Mouse (Mus musculus): ENCODE measurements around the gene Pex26. TPM values are rescaled to one million over a fixed set of nuclear protein-coding genes. Genes with fewer than 3 reads are reported as not detected.
A peak's percentile ranks its signal among the peaks of the same experiment; 100 is the strongest.

The Pex26 gene
- polyA plus RNA-seq, 1 experiment from 2014 or later = 10.8 TPM

GRCm38 (mm10) chr6:121167381-121167975, 16.0 kb upstream of the Pex26 start:
- H3K4me2 ChIP-seq = no peak overlapping the region
- H3K9ac ChIP-seq = no peak overlapping the region
- 41% methylated on average over 7 of the region's 7 CpGs for WGBS
- H3K4me3 ChIP-seq = no peak overlapping the region
- H3K27ac ChIP-seq = no peak overlapping the region
- no peaks in the 10 kb centered on the region for H3K36me3 ChIP-seq
- H3K27me3 ChIP-seq = no peaks in the 10 kb centered on the region
- no peak for ATAC-seq (ENCODE audit: insufficient number of reproducible peaks, insufficient read depth, low FRiP score, low TSS enrichment, low read depth)
- no peaks in the 10 kb centered on the region for H3K9me3 ChIP-seq
- H3K4me1 ChIP-seq = peaks cover 10% of the 10 kb centered on the region; the same call in 1 of the 2 replicates

DNA sequence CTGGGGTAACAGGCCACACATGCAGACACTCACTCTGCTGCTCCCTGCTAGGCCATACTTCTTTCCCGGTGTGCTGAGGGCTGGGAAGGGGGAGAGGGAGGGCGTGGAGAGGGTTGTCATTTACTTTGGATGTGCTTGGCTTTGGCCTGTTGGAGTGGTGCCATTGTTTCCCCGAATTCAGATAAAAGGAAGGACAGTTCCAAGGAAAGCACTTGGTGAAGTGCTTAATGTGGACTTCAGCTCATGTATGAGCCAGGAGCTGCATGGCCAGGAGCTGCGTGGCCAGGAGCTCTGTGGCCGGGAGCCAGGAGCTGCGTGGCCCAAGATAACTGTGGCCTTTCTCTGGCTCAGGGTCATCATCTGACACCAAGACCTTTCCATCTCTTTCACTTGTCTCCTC, 12.4 kb upstream of the Pex26 start:
- H3K27ac ChIP-seq = no peak overlapping the region
- no peak for ATAC-seq (ENCODE audit: insufficient number of reproducible peaks, insufficient read depth, low FRiP score, low TSS enrichment, low read depth)

GRCm38 (mm10) chr6:121173471-121173870, 10.0 kb upstream of the Pex26 start:
- Histone ChIP-seq H3K4me1 (peaks cover 24% of the 10 kb centered on the region), H3K9ac (no peak overlapping the region), H3K9me3 (no peaks in the 10 kb centered on the region), H3K4me2 (no peak overlapping the region), H3K36me3 (no peaks in the 10 kb centered on the region), H3K4me3 (no peak overlapping the region), H3K27me3 (no peaks in the 10 kb centered on the region), H3K27ac (no peak overlapping the region)
- WGBS = 79% methylated on average over 5 of the region's 5 CpGs
- ATAC-seq (ENCODE audit: insufficient number of reproducible peaks, insufficient read depth, low FRiP score, low TSS enrichment, low read depth) = no peak

More for the DNA sequence above, 12.4 kb upstream of the Pex26 start:
- H3K9me3 ChIP-seq = no peaks in the 10 kb centered on the region
- H3K4me3 ChIP-seq = no peak overlapping the region
- no peak overlapping the region for H3K4me2 ChIP-seq
- no peaks in the 10 kb centered on the region for H3K27me3 ChIP-seq
- peaks cover 15% of the 10 kb centered on the region for H3K4me1 ChIP-seq
- H3K9ac ChIP-seq = no peak overlapping the region
- no peaks in the 10 kb centered on the region for H3K36me3 ChIP-seq
- 87% methylated on average over 6 of the region's 6 CpGs for WGBS

GRCm38 (mm10) chr6:121174761-121175160, 8.7 kb upstream of the Pex26 start:
- Histone ChIP-seq H3K4me3 (no peak overlapping the region), H3K9me3 (no peaks in the 10 kb centered on the region), H3K27ac (no peak overlapping the region), H3K4me1 (peaks cover 24% of the 10 kb centered on the region), H3K27me3 (no peaks in the 10 kb centered on the region), H3K36me3 (no peaks in the 10 kb centered on the region), H3K4me2 (no peak overlapping the region), H3K9ac (no peak overlapping the region)
- no peak for ATAC-seq (ENCODE audit: insufficient number of reproducible peaks, insufficient read depth, low FRiP score, low TSS enrichment, low read depth)
- 94% methylated on average over 6 of the region's 6 CpGs for WGBS

DNA sequence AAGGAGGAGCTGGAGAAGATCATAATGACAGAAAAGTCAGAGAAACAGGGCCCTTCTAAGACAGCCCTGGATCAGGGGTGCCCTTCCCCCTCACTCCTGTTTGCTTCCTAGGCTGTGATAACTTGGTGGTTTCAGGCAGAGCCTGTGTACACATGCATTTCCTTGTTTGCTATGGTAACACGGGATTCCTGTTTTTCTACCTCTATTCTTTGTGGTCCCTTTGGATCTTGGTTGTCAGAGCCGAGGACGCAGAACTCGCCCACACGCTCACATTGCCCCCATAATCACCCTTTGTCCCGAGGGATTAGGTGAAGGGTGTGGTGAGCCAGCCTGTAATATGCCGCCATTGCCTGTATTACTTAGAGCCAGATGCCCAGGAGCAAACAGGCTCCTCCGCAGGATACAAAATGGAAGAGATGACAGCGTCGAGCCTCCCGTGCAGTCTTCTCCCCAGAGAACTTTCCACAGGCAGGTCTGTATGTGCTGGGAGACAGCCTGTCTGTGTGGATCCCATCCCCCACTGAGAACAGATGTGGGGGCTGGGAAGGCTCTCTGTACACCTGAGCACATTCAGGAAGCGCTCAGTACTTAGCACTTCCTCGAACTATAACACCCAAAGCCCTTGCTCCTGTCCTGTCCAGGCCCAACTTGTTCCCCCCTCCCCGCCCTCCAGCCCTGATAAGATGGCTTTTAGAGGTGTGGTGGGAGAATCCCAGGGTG, 7.3 kb upstream of the Pex26 start:
- peak overlapping the region; percentile 67 for H3K27ac ChIP-seq
- no peaks in the 10 kb centered on the region for H3K36me3 ChIP-seq
- peak; percentile 69 for ATAC-seq (ENCODE audit: insufficient number of reproducible peaks, insufficient read depth, low FRiP score, low TSS enrichment, low read depth)
- no peaks in the 10 kb centered on the region for H3K27me3 ChIP-seq
- H3K4me3 ChIP-seq = no peak overlapping the region
- 25% methylated on average over 14 of the region's 14 CpGs for WGBS
- peak overlapping the region; percentile 38 for H3K4me2 ChIP-seq
- no peaks in the 10 kb centered on the region for H3K9me3 ChIP-seq
- H3K4me1 ChIP-seq = peaks cover 24% of the 10 kb centered on the region
- H3K9ac ChIP-seq = 0 out of 2 replicates have a peak overlapping the region, but pooled peaks have one; percentile 16

GRCm38 (mm10) chr6:121176731-121177098, 6.8 kb upstream of the Pex26 start:
- H3K4me2 ChIP-seq = peak overlapping the region; percentile 38; the same call in 1 of the 2 replicates
- H3K9me3 ChIP-seq = no peaks in the 10 kb centered on the region
- H3K4me1 ChIP-seq = peaks cover 24% of the 10 kb centered on the region
- H3K9ac ChIP-seq = no peak overlapping the region
- no peaks in the 10 kb centered on the region for H3K36me3 ChIP-seq
- H3K4me3 ChIP-seq = no peak overlapping the region
- ATAC-seq (ENCODE audit: insufficient number of reproducible peaks, insufficient read depth, low FRiP score, low TSS enrichment, low read depth) = no peak
- H3K27me3 ChIP-seq = no peaks in the 10 kb centered on the region
- H3K27ac ChIP-seq = peak overlapping the region; percentile 67
- WGBS = 78% methylated on average over 4 of the region's 4 CpGs

- Histone ChIP-seq H3K36me3 (no peaks in the 10 kb centered on the region), H3K4me2 (no peak overlapping the region), H3K4me3 (no peak overlapping the region), H3K27ac (no peak overlapping the region; the same call in 1 of the 2 replicates), H3K27me3 (no peaks in the 10 kb centered on the region), H3K9me3 (no peaks in the 10 kb centered on the region), H3K9ac (no peak overlapping the region), H3K4me1 (peaks cover 24% of the 10 kb centered on the region)
- 76% methylated on average over 7 of the region's 7 CpGs for WGBS
- ATAC-seq (ENCODE audit: insufficient number of reproducible peaks, insufficient read depth, low FRiP score, low TSS enrichment, low read depth) = no peak
These were observed 6.3 kb upstream of the Pex26 start for GRCm38 (mm10) chr6:121177118-121177708.

- WGBS = 58% methylated on average over 7 of the region's 7 CpGs
- H3K27ac ChIP-seq = no peak overlapping the region
- ATAC-seq (ENCODE audit: insufficient number of reproducible peaks, insufficient read depth, low FRiP score, low TSS enrichment, low read depth) = no peak
These were observed 4.6 kb upstream of the Pex26 start for GRCm38 (mm10) chr6:121178700-121179358.

DNA sequence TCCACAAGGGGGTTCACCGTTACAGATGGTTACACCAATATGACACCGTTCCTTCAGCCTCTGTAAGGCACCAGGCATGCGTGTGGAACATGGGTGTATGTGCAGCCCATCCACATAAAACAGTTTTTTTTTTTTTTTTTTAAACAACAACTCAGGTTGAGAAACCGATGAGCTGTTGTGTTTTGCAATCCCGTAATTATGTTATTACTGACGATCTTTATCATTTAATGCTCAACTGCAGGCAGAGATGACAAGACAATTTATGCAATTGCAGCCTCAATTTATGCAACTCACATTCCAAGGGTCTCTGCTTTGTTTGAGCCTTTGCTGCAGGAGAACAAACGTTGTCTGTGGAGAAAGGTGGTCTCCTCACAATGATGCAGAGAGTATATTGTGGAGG, 3.6 kb upstream of the Pex26 start:
- Histone ChIP-seq H3K4me1 (peaks cover 30% of the 10 kb centered on the region), H3K27me3 (no peaks in the 10 kb centered on the region), H3K27ac (no peak overlapping the region), H3K9ac (no peak overlapping the region), H3K36me3 (no peaks in the 10 kb centered on the region), H3K4me2 (no peak overlapping the region), H3K9me3 (no peaks in the 10 kb centered on the region), H3K4me3 (no peak overlapping the region)
- 66% methylated on average over 7 of the region's 7 CpGs for WGBS
- ATAC-seq (ENCODE audit: insufficient number of reproducible peaks, insufficient read depth, low FRiP score, low TSS enrichment, low read depth) = no peak

More at GRCm38 (mm10) chr6:121178700-121179358, 4.6 kb upstream of the Pex26 start:
- Histone ChIP-seq H3K27me3 (no peaks in the 10 kb centered on the region), H3K9me3 (no peaks in the 10 kb centered on the region), H3K4me1 (peaks cover 24% of the 10 kb centered on the region), H3K4me2 (no peak overlapping the region), H3K36me3 (no peaks in the 10 kb centered on the region), H3K4me3 (no peak overlapping the region), H3K9ac (no peak overlapping the region)

DNA sequence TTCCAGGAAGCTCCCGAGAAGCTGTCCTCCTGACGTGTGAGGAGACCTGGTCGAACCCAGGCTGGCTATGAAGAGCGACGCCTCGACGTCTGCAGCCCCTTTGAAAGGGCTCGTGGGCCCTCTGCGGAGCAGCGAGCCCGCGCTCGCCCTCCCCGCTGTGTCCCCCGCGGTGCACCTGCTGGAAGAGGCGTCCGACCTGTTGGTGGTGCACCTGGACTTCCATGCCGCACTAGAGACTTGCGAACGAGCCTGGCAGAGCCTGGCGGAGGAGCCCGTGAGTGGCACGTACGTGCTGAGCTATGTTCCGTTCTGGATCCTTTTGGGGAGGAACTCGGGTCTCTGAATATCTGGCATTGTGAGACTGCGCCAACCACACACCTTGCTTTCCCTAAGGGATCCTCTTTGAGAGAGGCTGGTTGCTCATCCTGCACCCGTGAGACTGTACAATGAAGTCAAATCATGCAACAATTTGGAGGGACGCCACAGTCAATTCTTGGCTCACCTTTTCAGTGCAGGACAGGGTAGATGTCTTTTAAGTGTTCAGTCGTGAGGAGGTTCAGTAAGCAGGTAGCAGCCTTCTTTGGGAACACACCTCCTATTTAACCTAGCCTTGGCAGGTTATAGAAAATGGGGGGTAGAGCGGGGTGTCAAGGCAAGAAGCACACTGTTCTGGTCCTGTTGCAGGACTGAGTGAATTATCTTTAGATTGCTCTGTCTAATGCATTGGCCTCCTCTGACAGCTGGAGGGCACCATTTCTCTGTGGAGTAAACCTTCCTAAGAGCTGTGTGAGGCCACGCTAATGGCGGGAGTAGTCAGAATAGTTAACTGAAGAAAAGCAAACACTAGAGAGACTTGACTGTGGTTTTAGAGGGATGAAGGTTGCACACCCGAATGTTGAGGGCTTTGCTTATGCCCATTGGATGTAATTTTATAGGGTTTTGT, 1.0 kb downstream of the Pex26 start:
- 2% methylated on average over 35 of the region's 35 CpGs for WGBS
- H3K9ac ChIP-seq = peak overlapping the region; percentile 75
- peaks cover 24% of the 10 kb centered on the region for H3K36me3 ChIP-seq
- H3K4me2 ChIP-seq = peak overlapping the region; percentile 85
- H3K9me3 ChIP-seq = no peaks in the 10 kb centered on the region
- peak overlapping the region; percentile 68 for H3K4me3 ChIP-seq
- ATAC-seq (ENCODE audit: insufficient number of reproducible peaks, insufficient read depth, low FRiP score, low TSS enrichment, low read depth) = peak; percentile 43
- H3K27ac ChIP-seq = peak overlapping the region; percentile 80; the same call in 1 of the 2 replicates
- H3K4me1 ChIP-seq = peaks cover 19% of the 10 kb centered on the region
- H3K27me3 ChIP-seq = no peaks in the 10 kb centered on the region

- H3K4me1 ChIP-seq = peaks cover 19% of the 10 kb centered on the region
- 0 out of 2 replicates have a peak overlapping the region, but pooled peaks have one; percentile 75 for H3K9ac ChIP-seq
- peaks cover 32% of the 10 kb centered on the region for H3K36me3 ChIP-seq
- H3K27ac ChIP-seq = no peak overlapping the region
- peak overlapping the region; percentile 68 for H3K4me3 ChIP-seq
- ATAC-seq (ENCODE audit: insufficient number of reproducible peaks, insufficient read depth, low FRiP score, low TSS enrichment, low read depth) = no peak
- H3K4me2 ChIP-seq = peak overlapping the region; percentile 85
- WGBS = 84% methylated on average over 8 of the region's 8 CpGs
- H3K27me3 ChIP-seq = no peaks in the 10 kb centered on the region
- H3K9me3 ChIP-seq = no peaks in the 10 kb centered on the region
These were observed 1.8 kb downstream of the Pex26 start for GRCm38 (mm10) chr6:121185232-121185631.

Data from embryonic facial prominence, embryonic 13.5 days (tissue).